In genomic region chr16:22263124-22263523, GRCm38 (mm10) we compare ENCODE assay signal across 9 mouse cellular contexts. TPM values are rescaled to one million over a fixed set of nuclear protein-coding genes. Genes with fewer than 3 reads are reported as not detected.
DNase-seq lines count a peak whose midpoint lies in the region; ATAC-seq and TF ChIP-seq lines count a peak whose summit lies in the region.
"Had no signal": no experiment of that assay in that cellular context is flagged by ENCODE, and none has a peak within 500 bp of the region (broad histone marks: within the 10 kb centered on the region; RNA-seq: fewer than 3 reads in every experiment).

No protein-coding gene starts in this region.

- peak; percentile 69 for DNase-seq in liver, adult 2 months (ENCODE audit: extremely low read depth, low read depth, low spot score)
- no peak for DNase-seq in liver
- DNase-seq in thymus, postnatal 14 days, result no peak
- DNase-seq in adrenal gland, adult 2 months, result no peak
- DNase-seq in layer of hippocampus, postnatal 25 days (ENCODE audit: extremely low spot score in 1 of 2, low spot score in 1 of 2), result no peak
- DNase-seq: gastrocnemius, postnatal 25 days had no signal

- peaks cover 13% of the 10 kb centered on the region for H3K4me1 ChIP-seq in liver, adult 2 months (ENCODE audit: control insufficient read depth, insufficient read depth, low read length)
- H3K4me1 ChIP-seq in embryonic facial prominence, embryonic 15.5 days, result peaks cover 21% of the 10 kb centered on the region
- H3K4me1 ChIP-seq in intestine, postnatal 0 days (replicated peaks; ENCODE audit: control insufficient read depth, insufficient read depth, low read length), result peaks cover 5% of the 10 kb centered on the region; the same call in 1 of the 2 replicates
- peaks cover 15% of the 10 kb centered on the region for H3K4me1 ChIP-seq in neural tube, embryonic 12.5 days

- H3K9ac ChIP-seq in liver, adult 2 months (ENCODE audit: low read depth, low read length), result no peak overlapping the region
- 0 out of 2 replicates have a peak overlapping the region, but pooled peaks have one; percentile 2 for H3K9ac ChIP-seq in embryonic facial prominence, embryonic 15.5 days
- H3K9ac ChIP-seq in intestine, postnatal 0 days (ENCODE audit: low read depth, low read length), result no peak overlapping the region
- H3K9ac ChIP-seq in neural tube, embryonic 12.5 days, result 0 out of 2 replicates have a peak overlapping the region, but pooled peaks have one; percentile 10

- H3K36me3 ChIP-seq in liver, adult 2 months (ENCODE audit: control insufficient read depth, insufficient read depth, low read length), result peaks cover 2% of the 10 kb centered on the region; the same call in 1 of the 2 replicates
- H3K36me3 ChIP-seq in embryonic facial prominence, embryonic 15.5 days, result no peaks in the 10 kb centered on the region
- H3K36me3 ChIP-seq in intestine, postnatal 0 days (ENCODE audit: control insufficient read depth, insufficient read depth), result no peaks in the 10 kb centered on the region
- no peaks in the 10 kb centered on the region for H3K36me3 ChIP-seq in neural tube, embryonic 12.5 days

- H3K9me3 ChIP-seq in embryonic facial prominence, embryonic 15.5 days (replicated peaks), result no peaks in the 10 kb centered on the region
- no peaks in the 10 kb centered on the region for H3K9me3 ChIP-seq in intestine, postnatal 0 days (ENCODE audit: control insufficient read depth)
- H3K9me3 ChIP-seq in neural tube, embryonic 12.5 days, result no peaks in the 10 kb centered on the region

- no peak overlapping the region for H3K4me3 ChIP-seq in liver, adult 2 months (ENCODE audit: insufficient read depth, low read depth, low read length)
- peak overlapping the region; percentile 93 for H3K4me3 ChIP-seq in embryonic facial prominence, embryonic 15.5 days (replicated peaks)
- H3K4me3 ChIP-seq in intestine, postnatal 0 days (ENCODE audit: low read depth, low read length), result peak overlapping the region; percentile 70; the same call in 1 of the 2 replicates
- H3K4me3 ChIP-seq in neural tube, embryonic 12.5 days, result peak overlapping the region; percentile 78

- peaks cover 6% of the 10 kb centered on the region; the same call in 1 of the 2 replicates for H3K79me2 ChIP-seq in liver, adult 2 months (ENCODE audit: control insufficient read depth, insufficient read depth, low read length)

- TF ChIP-seq POLR2A in liver, adult 2 months (IDR thresholded peaks at IDR 0.05; ENCODE audit: extremely low read depth, insufficient read depth, low read length), result no peak

- H3K4me2 ChIP-seq in embryonic facial prominence, embryonic 15.5 days (replicated peaks), result peak overlapping the region; percentile 65
- peak overlapping the region; percentile 79 for H3K4me2 ChIP-seq in intestine, postnatal 0 days (replicated peaks; ENCODE audit: low read depth)
- H3K4me2 ChIP-seq in neural tube, embryonic 12.5 days (replicated peaks), result peak overlapping the region; percentile 91

- no peaks in the 10 kb centered on the region for H3K27me3 ChIP-seq in liver, adult 2 months (ENCODE audit: control insufficient read depth, insufficient read depth, low read length)
- no peaks in the 10 kb centered on the region for H3K27me3 ChIP-seq in embryonic facial prominence, embryonic 15.5 days
- H3K27me3 ChIP-seq in intestine, postnatal 0 days (replicated peaks; ENCODE audit: control insufficient read depth, insufficient read depth, low read length), result no peaks in the 10 kb centered on the region
- no peaks in the 10 kb centered on the region for H3K27me3 ChIP-seq in neural tube, embryonic 12.5 days (replicated peaks)

- no peak for ATAC-seq in embryonic facial prominence, embryonic 15.5 days (ENCODE audit: insufficient number of reproducible peaks, low FRiP score, low TSS enrichment, low read depth)
- no peak for ATAC-seq in intestine, postnatal 0 days
- ATAC-seq in neural tube, embryonic 12.5 days (ENCODE audit: low FRiP score, low read depth), result no peak

- TF ChIP-seq CTCF in liver, adult 2 months (IDR thresholded peaks at IDR 0.05; ENCODE audit: low read depth, low read length), result no peak
- no peak for TF ChIP-seq CTCF in intestine, postnatal 0 days (IDR thresholded peaks at IDR 0.05; ENCODE audit: low read depth)

- H3K27ac ChIP-seq in liver, adult 2 months (replicated peaks; ENCODE audit: insufficient read depth, low read depth, low read length), result peak overlapping the region; percentile 46; the same call in 1 of the 2 replicates
- H3K27ac ChIP-seq in embryonic facial prominence, embryonic 15.5 days (replicated peaks), result no peak overlapping the region
- no peak overlapping the region for H3K27ac ChIP-seq in intestine, postnatal 0 days (ENCODE audit: low read depth, low read length)
- no peak overlapping the region for H3K27ac ChIP-seq in neural tube, embryonic 12.5 days

RNA-seq across cellular contexts. Expression of gene Tra2b, which starts 2.7 kb away (rescaled TPM):
- total RNA-seq in liver, adult 2 months (2014; rRNA removed), result 49.4 and 53.4 TPM in 2 replicates
- polyA plus RNA-seq in liver, adult 2 months (2012; rRNA removed), result 9.4 and 12.8 TPM in 2 replicates
- polyA plus RNA-seq in embryonic facial prominence, embryonic 15.5 days (2015; fragmentation: Nextera tagmentation; extraction: Ambion mirVana), result 306 and 310 TPM in 2 replicates
- polyA plus RNA-seq in intestine, postnatal 0 days (2015; fragmentation: Nextera tagmentation; extraction: Ambion mirVana), result 132 and 134 TPM in 2 replicates
- 386 and 402 TPM in 2 replicates for polyA plus RNA-seq in neural tube, embryonic 12.5 days (2016; fragmentation: Nextera tagmentation; extraction: Ambion mirVana)
- 100 to 1,000 TPM in 1 of 2 experiments, 10 to 100 TPM in 1; 71.0 to 101 TPM for total RNA-seq in adrenal gland, adult 2 months (2021)
- polyA plus RNA-seq in adrenal gland, adult 2 months (2012; rRNA removed), result 8.1 and 9.9 TPM in 2 replicates
- total RNA-seq in layer of hippocampus, postnatal 25 days (2021), result 10 to 100 TPM; 68.5 to 80.2 TPM

Comparison
In these comparisons a context has a peak if more than half of its experiments do, and no peak if none do; other contexts are left out.
1. H3K9ac ChIP-seq: peak in embryonic facial prominence, embryonic 15.5 days (single experiment) and neural tube, embryonic 12.5 days (single experiment); none in liver, adult 2 months (single experiment) and intestine, postnatal 0 days (single experiment).
2. Peak in every context shown above with its lines, with median percentiles within 50 percentile points of each other: H3K4me2 ChIP-seq.